In genomic region chr6:13619618-13620017, GRCm38 (mm10) we compare ENCODE assay signal across 26 mouse cellular contexts.
"Had no signal": no experiment of that assay in that cellular context is flagged by ENCODE, and none has a peak within 500 bp of the region (broad histone marks: within the 10 kb centered on the region; RNA-seq: fewer than 3 reads in every experiment).

No protein-coding gene starts in this region.

- H3K36me3 ChIP-seq: hindbrain, embryonic 12.5 days; intestine, embryonic 15.5 days; liver, embryonic 13.5 days; liver, embryonic 15.5 days had no signal

- H3K27me3 ChIP-seq: heart, embryonic 12.5 days; hindbrain, embryonic 12.5 days; intestine, embryonic 15.5 days; limb, embryonic 12.5 days; liver, embryonic 13.5 days; liver, embryonic 15.5 days had no signal

- DNase-seq: forebrain, postnatal 0 days; gastrocnemius, postnatal 10 days; gastrocnemius, postnatal 25 days; heart, postnatal 10 days; heart, postnatal 4 days; kidney, adult 18-20 months; kidney, adult 8-10 months; kidney, postnatal 10 days; kidney, postnatal 25 days; kidney, postnatal 4 days; liver; liver, embryonic 13.5 days; liver, postnatal 0 days had no signal

- H3K9ac ChIP-seq: forebrain, postnatal 0 days; heart, embryonic 12.5 days; hindbrain, embryonic 12.5 days; hindbrain, embryonic 14.5 days; intestine, embryonic 15.5 days; limb, embryonic 12.5 days; liver, embryonic 13.5 days; liver, embryonic 15.5 days; liver, postnatal 0 days had no signal

- H3K9me3 ChIP-seq: heart, embryonic 10.5 days; heart, embryonic 12.5 days; hindbrain, embryonic 10.5 days; hindbrain, embryonic 12.5 days; intestine, embryonic 15.5 days; limb, embryonic 10.5 days; limb, embryonic 12.5 days; liver, embryonic 13.5 days; liver, embryonic 15.5 days had no signal

- H3K4me3 ChIP-seq: heart, embryonic 10.5 days; heart, embryonic 12.5 days; hindbrain, embryonic 10.5 days; hindbrain, embryonic 12.5 days; intestine, embryonic 15.5 days; left cerebral cortex, adult 2 months; limb, embryonic 10.5 days; limb, embryonic 12.5 days; liver, embryonic 13.5 days; liver, embryonic 15.5 days had no signal

- H3K27ac ChIP-seq: heart, embryonic 10.5 days; hindbrain, embryonic 10.5 days; hindbrain, embryonic 12.5 days; hindbrain, embryonic 14.5 days; intestine, embryonic 15.5 days; left cerebral cortex, adult 2 months; limb, embryonic 10.5 days; limb, embryonic 12.5 days; liver, embryonic 13.5 days; liver, embryonic 15.5 days had no signal

- H3K4me1 ChIP-seq: heart, embryonic 10.5 days; heart, embryonic 12.5 days; hindbrain, embryonic 10.5 days; hindbrain, embryonic 12.5 days; intestine, embryonic 15.5 days; limb, embryonic 10.5 days; limb, embryonic 12.5 days had no signal

- ATAC-seq: forebrain, postnatal 0 days; hindbrain, embryonic 16.5 days; inflammation-experienced regulatory T-cells, adult 6 months; intestine, embryonic 15.5 days; intestine, postnatal 0 days; liver, postnatal 0 days had no signal
